Mouse (Mus musculus) gastrocnemius, postnatal 25 days (tissue): Measurements from ENCODE around the gene Jmy. TPM values are rescaled to one million over a fixed set of nuclear protein-coding genes. Genes with fewer than 3 reads are reported as not detected.

Experiments
- DNase-seq: peaks from one replicate; pipeline ENCODE4 v3.0.0; 2022
- total RNA-seq, 2 experiments: library from RNA; stranded (reverse); gene quantifications; 1 replicate in 1 of 2; 2 replicates in 1 of 2; pipeline ENCODE4 v1.2.3; 2021

The Jmy gene
- total RNA-seq, 2 experiments from 2014 or later, result 20.7 to 26.9 TPM

DNA sequence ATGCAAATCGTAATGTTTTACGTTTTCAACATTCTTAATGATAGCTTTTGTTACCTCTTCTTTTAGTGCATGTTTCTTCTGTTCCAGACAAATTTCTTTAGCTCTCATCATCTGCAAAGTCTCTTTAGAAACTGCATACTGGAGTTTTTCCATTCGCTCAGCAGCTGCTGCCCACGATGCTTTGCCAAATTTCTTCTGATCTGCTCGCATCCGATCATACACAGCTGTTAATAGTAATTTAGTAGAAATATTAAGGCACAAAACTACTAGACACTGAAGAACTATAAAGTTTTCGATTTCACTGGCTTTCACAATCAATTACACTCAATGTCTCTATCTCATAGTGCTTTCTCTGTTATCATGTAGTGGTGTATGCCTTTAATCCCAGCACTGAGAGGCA is 40.0 kb downstream of the Jmy start:
- no peak for DNase-seq

DNA sequence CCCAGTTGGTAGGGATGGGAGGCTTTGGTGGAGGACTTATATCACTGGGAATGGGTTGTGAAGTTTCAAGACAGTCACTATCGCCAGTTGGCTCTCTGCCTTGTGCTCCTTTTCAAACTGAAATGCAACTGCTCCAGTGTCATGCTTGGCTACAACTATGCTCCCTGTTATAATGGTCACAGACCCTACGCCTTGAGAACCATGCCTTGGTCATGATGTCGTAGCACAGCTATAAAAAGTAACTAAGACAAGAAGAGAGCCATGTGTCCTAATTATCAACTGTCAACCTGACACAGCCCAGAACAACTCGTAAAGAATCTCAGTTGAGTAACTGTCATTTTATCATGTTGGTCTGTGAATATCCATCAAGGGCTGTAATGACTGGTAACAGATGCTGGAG is 41.0 kb downstream of the Jmy start:
- DNase-seq, result no peak

DNA sequence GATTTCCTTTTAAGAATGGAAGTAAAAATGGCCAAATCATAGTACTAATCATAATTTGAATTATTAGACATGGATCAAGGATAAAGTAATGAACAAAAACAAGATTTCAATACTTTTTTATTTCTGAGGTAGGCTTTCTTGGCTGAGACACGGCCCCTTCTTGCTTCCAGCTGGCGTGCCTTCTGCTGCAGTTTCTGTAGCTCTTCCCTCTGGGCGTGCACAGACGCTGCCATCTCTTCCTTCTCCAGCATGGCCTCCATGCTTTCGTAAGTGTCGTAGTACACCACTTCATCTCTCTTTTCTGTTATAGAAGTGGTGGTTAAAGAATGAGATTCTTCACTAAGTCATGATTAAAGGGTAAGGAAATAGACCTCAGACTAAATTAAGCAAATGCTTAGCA is 46.3 kb downstream of the Jmy start:
- DNase-seq, result no peak

DNA sequence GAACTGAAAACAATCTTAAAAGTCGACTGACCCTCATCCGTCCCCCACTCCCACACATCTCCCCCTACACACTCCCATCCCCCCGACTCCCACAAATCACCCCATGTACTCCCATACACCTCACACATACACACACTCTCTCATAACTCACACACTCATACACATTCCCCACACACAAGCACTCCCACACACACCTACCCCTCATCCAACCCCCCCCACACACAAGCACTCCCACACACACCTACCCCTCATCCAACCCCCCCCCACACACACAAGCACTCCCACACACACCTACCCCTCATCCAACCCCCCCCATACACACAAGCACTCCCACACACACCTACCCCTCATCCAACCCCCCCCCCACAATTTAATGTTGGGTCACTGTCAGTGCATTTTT is 59.4 kb downstream of the Jmy start:
- DNase-seq, result no peak

DNA sequence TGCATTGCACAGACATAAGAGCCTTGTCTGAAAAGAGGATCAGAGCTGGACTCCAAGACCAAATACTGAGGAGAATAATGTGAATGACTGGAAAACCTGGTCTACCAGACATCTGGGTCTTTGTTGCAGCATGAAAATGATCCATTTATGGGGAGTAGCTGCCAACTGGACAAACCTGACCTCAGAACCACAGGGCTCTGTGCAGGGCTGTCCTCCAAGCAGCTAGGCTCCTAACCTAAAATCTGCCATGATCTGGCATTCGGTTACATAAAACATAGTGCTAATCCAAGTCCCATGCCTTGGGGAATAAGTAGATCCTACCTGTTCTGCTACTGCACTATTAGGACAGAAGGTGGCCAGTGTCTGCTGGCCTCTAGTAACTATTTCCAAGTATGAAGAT is 70.4 kb downstream of the Jmy start:
- no peak for DNase-seq

DNA sequence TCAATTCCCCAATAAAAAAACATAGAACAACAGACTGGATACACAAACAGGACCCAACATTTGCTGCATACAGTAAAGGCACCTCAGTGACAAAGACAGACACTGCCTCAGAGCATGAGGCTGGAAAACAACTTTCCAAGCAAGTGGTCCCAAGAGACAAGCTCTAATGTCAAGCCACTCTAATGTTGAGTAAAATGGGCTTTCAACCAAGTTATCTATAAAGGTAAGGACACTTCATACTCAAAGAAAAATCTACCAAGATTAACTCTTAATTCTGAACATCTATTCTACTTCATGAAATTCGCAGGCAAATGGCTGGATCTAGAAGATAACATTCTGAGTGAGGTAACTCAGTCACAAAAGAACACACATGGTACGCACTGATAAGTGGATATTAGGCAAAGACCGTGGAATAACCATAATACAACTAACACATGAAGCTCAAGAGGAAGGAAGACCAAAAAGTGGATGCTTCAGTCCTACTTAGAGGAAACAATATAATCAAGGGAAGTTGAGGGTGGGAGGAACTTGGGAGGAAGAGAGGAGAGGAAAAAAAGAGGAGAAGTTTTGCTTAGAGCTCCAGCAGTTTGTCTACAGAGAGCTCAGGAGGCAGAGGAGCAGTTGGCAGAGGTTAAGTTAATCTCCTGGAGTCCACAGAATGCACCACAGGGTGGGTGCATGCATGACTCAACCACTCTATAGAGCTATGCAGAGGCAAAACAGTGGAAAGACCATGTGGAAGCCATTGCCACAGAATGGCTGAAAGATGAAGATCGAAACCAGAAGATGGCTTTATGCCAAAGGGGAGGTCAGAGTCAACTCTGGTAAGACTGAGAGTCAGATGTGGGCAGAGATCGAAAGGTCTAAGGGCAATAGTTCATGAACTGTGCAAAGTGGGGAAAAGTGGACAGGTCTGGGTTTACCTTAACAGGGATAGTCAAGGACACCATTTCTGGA is 71.4 kb downstream of the Jmy start:
- no peak for DNase-seq

DNA sequence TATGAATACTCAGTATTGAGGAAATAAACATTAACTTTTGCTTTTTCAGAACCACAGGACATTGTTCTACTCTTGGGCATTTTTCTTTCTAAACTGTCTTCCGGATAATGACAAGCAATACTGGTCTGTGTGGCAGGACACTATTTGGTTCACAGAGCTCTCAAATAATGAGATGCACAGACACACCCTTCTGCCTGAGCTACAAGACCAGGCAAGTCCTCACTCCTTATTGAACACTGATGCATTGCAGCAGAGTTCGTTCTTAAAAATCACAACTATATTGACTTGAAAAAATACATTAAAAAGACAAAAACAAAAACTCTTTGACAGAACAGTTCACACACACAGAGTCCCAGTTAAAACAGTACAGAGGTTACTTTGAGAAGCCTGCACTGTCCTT is 76.4 kb downstream of the Jmy start:
- DNase-seq, result no peak

DNA sequence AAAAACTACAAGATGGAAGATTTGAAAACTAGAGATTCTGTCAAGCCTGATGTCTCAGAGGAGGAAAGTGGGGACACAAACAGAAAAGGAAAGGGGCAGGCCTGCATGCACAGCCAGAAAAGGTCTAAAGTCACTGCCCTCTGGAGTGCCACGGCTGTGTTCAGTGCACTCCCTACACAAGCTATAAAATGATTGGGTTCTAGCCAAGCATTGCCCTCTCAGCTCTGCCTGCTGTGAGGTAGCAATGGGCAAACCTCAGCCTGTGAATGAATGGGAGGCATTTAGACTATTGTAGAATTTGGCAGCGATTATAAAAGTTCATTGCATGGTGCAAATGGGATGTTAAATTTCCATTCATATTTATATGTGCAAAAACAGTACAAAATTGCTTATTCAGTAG is 79.8 kb downstream of the Jmy start:
- DNase-seq, result no peak

DNA sequence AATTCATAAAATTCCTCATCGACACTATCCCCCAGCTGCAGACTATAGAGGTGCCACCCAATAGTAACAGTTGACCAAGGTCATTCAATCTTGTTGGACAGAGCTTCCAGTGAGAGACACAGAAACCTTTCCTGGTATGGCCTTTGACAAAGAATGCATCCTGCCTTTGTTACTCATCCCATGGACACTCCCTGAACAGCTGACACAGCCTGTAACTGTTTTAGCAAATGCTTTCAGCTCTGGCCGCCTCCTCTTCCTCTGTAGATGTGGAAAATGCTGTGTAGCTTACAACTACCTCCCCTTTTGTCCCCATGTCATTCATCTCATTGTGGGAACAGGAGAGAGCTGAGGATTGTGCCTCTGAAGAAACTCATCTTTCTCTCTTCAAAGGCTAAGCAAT is 81.3 kb downstream of the Jmy start:
- DNase-seq, result no peak

DNA sequence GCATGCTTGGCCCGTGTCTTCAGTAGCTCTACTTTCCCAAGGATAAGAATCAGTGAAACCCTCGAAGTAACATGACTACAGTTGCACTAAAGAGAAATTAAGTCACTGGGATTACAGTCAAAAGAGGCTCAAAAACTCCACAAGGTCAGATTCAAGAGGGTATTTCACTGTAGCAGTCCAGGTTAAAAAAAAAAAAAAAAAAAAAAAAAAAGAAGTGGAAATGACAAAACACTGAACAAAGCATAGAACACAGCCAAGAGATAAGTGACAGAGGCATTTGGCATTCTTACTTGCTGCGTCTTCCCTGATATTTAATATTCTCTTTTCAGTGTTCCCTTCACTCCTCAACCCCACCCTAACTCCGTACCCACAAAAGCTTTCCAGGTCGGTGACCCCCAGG is 84.6 kb downstream of the Jmy start:
- DNase-seq, result no peak

DNA sequence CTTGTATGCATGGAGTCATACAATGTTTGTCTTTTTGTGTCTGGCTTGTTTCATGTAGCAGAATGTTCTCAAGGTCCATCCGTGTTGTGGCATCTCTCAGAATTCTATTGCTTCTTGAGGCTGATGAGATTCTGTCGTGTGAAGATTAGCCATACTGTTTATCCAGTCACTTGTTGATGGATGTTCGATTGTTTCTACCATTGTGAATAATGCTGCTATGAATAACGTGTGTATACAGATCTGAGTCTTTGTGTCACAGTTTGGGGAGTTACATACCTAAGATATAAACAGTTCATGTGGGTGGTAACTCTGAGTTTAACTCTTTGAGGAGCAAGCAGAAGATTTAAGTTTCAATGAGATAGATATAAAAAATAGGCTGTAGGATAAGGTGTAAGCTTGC is 89.3 kb downstream of the Jmy start:
- DNase-seq, result no peak

DNA sequence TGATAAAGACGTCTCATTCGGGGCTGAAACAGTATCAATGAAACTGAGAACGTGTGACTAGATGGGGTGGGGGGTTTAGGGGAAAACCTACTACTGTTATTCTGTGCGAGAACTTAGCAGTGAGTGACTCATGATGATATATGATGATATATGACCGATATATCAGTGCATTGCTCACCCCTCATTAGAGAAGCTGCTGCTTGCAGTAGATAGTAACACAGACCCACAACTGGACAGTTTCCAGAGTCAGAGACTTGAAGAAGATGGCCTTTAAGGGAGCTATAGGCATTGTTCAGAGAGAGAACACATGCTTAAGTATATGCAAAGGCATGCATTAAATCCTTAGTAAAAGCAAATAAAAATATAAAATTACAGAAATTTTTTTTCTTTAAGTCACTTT is 92.8 kb downstream of the Jmy start:
- DNase-seq, result no peak

DNA sequence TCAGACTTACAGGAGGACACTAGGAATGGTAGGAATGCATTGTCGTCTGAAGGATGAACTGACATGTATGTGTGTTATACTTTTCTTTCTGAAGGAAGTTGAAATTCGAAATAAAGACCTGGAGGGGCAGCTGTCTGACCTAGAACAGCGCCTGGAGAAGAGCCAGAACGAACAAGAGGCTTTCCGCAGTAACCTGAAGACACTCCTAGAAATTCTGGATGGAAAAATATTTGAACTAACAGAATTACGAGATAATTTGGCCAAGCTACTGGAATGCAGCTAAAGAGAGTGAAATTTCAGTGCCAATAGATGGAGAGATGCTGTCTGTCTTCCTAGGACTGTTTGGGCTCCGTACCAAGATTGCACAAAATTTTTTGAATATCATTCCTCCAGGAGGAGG is 97.7 kb downstream of the Jmy start:
- DNase-seq, result no peak

DNA sequence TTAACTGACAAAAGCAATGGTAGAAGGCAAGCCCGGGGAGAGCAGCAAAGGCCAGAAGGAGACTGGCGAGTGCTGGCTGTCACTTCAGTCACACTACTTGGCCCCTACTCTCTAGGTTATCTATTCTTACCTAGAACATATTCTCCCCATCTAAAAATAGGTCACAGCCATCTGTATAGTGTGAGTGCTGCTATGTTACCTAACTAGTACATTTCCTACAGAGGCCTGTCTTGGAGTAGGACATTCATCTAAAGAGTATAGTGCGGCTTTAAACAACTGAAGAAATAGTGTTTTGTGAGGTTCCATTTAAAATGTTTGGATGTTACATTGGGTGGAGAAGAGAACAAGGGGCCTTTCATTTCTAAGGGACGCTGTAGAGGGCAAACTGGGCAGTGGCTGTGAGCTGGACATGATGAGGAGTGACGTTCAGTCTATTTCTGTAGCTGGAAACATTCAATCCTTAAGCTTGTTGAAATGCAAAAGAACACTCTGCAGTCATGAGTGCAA is 99.8 kb downstream of the Jmy start:
- peak; percentile 32 for DNase-seq

DNA sequence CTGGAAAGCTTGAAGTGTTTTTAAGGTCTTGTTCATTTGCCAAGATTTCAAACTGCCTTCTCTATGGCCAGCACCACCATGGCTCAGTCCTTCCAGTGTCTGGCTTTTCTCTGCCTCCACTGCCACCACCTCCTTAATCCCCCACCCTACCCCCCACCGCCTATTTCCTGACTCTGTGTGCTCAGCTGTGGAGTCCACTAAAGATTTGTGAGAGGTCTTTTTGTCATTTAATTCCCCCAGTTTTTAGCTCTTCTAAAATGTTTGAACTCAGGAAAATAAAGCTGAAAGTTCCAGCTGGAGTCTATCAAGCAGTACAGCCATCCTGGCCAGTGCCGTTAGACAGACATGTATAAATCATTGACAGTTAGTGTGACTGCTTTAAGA is 110.4 kb downstream of the Jmy start:
- DNase-seq, result no peak

DNA sequence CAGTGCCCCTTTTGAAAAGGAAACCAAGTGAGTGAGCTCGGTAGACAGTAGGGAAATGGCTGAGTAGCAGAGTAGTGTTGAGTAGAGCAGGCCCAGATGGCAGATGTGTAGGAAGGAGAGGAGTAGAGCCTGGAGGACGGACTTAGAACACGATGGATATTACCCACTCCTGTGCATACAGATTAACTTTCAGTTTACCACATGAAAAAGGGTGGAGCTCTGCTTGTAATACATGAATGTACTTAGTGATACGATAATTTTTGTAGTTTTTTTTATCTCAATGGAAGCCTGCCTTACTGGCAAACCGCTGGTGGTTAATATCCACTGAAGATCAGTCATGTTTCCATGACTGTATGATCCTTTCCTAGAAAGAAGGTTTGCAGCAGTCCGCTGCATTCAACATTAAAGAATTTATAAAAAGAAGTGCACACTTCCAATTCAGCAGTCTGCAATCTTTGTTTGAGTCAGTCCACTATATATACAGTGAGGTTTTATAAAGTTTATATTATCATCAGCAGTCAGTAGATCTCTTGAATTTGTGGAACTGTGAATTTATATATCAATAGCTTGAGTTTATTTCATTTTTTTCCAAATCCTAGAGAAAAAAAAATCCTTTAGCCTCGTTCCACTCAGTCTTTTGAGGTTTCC is 110.9 kb downstream of the Jmy start:
- no peak for DNase-seq

DNA sequence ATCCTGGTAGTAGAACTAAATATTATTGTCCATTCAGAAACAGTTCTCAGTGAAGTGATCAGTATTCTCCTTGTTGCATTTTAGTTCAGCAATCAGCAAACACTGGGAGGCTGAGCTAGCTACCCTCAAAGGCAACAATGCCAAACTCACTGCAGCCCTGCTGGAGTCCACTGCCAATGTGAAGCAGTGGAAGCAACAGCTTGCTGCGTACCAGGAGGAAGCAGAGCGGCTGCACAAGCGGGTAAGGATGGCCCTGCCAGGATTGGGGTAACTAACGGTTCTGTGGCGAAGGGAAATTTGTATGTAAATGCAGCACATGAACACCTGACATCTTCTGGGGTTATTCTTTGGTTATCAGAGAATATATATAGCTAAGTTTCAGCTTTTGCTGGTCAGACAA is 112.2 kb downstream of the Jmy start:
- DNase-seq, result no peak

DNA sequence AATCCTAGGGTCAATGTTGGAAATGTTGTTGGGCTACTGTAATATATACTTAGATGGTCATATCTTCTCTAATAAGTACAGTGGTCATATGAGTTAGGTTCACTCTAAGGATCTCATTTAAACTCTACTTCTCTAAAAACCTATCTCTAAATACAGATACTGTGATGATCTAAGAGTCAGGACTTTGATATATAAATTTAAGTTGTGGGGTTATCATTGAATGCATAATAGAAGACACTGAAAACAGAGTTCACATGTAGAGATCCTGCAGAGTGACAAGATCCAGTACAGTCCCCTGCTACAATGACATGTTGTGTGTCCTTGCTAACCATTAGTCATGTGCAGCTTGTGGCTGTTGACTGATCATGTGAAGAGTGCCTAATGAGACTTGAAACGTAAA is 114.5 kb downstream of the Jmy start:
- no peak for DNase-seq

DNA sequence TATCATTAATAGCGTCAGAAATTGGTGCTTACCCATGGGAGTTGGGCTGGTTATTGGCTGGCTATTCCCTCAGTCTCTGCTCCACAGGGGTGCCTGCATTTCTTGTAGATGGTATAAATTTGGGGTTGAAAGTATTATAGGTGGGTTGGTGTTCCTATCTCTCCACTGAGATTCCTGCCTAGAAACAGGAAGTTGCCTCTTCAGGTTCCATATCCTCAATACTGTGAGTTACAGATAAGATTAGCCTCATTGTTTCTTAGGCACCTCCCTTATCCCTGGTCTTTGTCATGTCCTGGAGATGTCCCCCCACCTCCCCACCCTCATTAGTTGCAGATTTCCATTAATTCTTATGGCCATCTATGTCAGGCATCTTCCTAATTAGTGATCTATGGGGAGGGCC is 115.1 kb downstream of the Jmy start:
- DNase-seq, result no peak

DNA sequence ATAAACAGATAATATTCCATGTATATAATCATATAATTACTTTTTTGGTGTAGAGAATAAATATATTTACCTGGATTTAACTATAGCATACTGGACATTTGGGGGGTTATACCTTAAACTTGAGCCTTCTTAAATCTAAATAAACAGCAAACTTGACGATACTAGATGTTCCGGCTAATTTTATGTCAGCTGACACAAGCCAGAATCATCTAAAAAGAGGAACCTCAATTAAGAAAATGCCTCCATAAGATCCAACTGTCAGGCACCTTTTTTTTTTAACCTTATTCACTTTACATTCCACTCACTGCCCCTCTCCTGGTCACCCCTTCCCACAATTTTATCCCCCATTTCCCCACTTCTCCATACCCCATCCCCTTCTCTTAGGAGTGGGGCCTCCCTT is 116.0 kb downstream of the Jmy start:
- DNase-seq, result no peak

DNA sequence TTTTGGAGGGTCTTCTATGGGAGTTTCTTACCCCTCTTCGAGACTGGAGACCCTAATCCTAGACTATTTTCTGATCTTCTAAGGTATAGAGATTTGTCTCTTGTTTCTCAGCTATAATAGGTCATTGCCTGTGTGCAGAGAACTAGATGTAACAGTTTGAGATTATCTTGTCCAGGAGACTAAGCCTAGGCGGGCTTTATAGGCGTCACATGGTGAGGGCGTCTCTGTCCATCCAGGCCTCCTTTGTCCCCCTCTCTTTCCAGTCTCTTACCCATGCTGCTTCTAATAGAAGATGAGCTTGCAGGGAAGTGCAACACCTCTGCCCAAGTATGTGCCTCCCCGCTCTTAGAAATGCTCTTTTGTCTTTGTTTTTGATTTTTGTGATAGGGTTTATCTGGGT is 116.5 kb downstream of the Jmy start:
- no peak for DNase-seq

DNA sequence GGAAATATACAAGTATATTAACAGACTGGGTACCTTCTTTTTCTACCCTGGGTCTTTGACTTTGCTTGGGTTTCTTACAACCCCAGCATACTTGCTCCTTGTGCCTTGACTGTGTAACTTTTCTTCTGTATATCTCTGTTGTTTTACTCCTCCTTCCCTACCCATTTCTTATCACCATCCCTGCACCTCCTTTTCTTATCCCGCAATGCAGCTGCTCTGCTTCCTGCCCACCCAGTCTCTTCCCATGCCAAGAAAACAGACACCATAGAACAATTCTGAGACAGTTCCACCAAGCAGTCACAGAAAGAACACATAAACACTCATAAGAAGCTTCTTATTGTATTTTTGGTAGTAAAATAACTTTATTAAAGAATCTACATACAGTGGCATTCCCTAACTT is 118.3 kb downstream of the Jmy start:
- no peak for DNase-seq

DNA sequence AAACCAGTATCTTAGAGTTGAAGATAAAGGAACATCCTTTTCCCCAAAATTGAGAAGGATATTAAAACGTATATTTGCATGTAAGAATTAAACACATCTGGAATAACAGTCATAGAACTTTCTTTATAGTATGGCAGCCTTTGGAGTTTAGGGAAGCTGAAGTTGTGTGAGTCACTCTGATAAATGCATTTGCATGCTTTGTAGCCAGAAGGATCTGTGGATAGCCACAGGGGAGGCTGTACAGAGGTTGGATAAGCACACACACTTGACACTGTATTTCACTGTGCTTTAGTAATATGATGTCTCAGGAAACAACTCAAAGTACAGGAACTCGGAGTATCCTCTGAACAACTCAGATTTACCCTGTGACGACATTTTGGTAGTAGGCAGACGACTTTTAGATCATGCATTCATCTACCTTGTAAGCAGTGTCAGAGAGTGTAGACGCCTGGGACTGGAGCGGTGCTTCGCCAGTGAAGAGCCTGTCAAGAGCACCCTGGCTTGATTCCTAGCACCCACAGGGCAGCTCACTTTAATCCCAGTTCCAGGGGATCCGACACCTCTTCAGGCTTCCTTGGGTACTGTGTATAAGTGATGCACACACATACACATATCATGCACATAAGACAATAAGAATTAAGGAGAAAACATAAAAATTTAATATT is 119.1 kb downstream of the Jmy start:
- no peak for DNase-seq
